Mouse (Mus musculus): ENCODE results near the gene Ripply3.
A peak's percentile ranks its signal among the peaks of the same experiment; 100 is the strongest.

Ripply3 gene

DNA sequence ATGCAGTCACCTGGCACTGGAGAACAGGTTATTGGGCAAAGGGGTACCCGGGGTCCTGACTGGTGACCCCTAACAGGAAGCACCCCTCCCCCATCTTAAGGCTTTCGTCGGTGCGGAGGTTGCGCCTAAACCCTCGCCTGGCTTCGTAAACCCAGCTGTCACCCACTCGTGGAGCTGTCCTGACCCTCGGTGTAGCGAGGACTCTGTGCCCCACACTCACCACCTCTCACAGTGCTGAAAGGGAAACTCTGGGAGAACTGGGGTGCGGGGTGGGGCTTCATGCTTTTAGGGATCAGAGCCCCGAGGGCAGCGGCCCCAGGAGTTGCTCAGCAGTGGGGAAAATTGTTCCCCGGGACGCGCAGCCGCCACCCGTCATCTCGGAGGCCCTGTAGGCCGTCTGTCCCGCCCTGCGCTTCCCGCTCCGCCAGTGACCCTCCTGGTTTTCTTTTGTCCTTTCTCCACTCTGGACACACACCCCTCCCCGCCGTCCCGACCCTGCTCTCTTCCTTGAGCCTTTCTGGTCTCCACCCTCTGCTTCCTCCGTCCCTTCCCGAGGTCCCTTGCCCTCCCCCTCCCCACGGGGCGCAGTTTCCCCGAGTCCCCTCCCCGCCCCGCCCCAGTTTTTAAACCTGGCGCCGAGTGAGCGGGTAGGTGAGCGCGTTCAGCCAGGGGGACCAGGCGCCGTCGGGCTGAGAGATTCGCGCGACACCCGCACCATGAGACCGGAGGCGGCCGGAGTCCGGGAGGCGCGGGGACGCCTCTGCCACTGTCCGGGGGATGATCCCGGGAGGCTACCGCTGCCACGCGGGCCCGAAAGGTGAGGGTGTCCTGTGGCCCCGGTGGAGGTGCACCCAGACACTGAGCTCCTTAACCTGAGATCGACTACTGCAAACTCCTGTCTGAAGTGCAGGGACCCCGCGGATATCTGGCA, at the start of gene Ripply3:
Ripply3 (plus strand) TSS at position 640 of the 931 bp plus-strand sequence.
- DNase-seq (ENCODE audit: low read depth, low spot score): no peak

DNA sequence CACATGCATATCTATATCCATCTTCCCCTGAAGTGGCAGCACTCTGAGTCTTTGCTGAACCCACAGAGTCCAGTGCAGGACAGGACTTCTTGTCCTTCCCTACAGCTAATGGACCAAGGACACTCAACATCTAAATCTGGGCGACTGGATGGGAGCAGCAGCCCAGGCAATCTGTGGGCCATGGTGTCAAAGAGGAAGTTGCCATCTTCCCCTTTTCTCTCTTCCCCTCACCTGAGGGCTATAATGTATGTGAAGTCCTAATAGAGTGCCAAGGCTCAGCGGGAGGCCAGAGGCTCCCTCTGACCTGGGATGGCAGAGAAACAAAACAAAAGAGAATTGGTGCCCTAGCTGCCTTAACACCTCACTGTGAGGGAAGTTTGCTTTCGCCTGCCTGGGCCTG, 44.2 kb upstream of the Ripply3 start:
- DNase-seq (ENCODE audit: low read depth, low spot score): no peak

DNA sequence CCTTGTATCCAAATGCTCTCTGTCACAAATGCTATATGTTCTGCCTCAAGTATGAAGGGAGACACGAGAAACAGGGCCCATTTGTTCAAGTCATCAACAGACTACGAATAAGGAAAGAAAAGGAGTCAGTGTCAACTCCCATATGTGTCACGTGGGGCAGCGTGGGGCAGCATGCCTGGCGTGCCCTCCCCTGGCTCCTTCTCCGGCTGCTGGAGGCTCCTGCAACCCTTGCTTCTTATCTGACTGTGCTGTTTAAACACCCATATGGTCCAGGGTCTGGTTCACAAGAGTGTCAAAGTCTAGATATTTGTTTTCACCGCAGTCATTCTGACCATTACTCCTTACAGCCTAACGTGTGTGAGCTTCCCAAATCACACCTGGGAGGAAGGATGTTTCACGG, 40.4 kb upstream of the Ripply3 start:
- DNase-seq (ENCODE audit: low read depth, low spot score): no peak

DNA sequence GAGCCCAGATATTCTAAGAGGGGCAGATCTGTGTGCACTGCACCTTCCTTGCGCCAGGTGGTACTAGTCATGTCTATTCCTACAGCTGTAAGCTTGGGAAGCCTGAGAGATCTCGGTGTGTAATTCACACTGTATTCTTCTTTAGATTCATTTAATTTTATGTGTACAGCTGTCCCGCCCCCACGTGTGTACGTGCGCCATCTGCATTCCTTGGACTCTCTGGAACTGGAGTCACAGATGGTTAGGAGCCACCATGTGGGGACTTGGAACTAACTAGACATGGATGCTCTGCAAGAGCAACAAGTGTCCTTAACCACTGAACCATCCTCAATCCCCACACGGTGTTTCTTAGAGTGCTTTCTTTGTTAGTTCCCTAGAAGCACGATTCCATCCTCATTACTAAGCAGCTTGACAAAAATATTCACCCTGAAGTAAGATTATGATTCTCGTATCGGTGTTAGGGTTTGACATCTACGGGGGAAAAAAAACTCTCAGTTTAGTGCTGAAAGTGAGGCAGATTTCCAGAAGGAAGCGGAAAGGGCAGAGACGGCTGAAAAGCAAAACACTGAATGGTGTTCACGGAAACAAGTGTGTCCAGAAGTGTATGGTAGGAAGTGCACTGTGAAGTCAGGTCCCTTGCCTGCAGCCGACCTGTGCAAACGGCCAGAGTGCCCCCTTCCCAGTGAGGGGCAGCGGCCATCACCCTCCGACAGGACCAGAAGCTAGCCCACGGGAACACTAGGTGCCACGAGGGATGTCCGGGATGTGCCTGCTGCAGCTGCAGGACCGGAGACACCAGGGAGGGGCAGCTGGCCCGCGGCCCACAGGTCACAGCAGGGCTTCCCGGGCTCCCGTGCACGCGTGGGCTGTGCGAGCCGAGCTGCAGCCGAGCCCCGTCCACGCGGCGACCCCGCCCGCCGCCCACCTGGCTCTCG, 38.8 kb upstream of the Ripply3 start:
- DNase-seq (ENCODE audit: low read depth, low spot score): peak; percentile 45

DNA sequence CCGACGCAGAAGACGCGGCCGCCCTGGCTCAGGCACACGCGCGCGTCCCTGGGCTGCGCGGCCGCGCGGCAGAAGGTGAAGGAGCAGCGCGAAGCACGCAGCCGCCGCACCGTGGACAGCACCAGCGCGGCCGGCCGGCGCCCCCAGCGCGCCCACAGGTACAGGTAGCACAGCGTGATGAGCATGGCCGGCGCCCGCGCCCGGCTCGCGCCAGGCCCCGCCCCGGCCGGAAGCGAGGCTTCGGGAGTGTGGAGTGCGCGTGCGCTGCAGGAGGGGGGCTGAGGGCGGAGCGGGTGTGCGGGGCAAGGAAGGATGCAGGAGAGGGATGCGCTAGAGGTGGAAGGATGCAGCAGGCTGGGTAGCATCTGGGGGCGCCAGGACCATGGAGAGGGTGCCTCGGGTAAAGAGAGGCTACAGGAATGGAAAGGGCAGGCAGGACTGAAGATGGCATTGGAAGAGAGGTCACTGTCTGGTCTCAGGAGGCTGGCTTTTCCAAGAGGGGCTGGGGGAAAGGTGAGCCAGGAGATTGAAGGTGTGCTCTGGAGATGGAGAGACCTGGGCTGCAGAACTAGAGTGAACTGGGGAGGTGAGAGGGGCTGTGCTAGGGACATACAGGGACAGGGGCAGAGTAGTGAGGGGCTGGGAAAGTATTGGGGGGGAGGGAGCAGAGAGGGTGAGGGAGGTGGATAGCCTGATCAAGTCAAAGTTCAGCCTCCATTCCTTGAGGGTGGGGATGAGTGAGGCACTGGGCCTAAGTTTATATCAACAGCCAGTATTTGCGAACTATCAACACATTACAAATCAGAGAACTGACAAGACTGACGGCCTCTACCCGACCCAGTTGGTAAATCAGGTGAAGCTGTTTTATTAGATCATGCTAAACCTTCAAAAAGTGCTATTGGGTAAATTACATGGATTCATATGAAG, 37.9 kb upstream of the Ripply3 start:
- DNase-seq (ENCODE audit: low read depth, low spot score): peak; percentile 64

DNA sequence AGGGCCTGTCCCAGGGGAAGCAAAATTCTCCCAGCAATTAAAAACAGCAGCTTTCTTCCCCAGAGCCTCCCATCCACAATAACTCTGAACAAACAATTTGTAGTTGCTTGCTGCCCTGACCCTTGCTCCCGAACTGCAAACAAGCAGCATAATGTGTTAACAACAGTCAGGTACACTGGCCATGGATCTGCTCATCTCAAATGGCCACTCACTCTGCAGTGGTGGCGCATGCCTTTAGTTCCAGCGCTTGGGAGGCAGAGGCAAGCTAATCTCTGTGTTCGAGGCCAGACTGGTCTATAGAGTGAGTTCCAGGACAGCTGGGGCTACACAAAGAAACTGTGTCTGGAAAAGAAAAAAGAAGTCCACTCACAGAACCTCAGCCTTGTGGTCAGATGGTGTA, 37.1 kb upstream of the Ripply3 start:
- no peak for DNase-seq (ENCODE audit: low read depth, low spot score)

DNA sequence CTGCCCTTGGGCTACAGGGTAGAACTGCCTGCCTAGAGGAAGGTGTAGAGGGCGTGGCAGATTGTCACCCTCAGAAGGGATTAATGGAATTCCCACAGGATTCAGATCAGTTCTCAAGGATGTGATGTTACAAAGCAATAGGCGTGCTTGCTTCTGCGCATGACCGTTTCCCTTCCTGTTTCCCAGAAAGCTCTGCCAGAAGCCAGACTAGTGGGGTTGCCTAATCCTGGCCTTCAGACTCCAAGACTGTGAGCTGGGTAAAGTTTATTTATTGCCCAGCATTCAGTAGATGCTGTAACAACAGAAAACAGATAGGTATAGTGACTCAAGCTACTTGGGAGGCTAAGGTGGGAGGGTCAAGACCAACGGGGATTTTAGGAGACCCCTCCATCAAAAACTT, 30.1 kb upstream of the Ripply3 start:
- DNase-seq (ENCODE audit: low read depth, low spot score): no peak

DNA sequence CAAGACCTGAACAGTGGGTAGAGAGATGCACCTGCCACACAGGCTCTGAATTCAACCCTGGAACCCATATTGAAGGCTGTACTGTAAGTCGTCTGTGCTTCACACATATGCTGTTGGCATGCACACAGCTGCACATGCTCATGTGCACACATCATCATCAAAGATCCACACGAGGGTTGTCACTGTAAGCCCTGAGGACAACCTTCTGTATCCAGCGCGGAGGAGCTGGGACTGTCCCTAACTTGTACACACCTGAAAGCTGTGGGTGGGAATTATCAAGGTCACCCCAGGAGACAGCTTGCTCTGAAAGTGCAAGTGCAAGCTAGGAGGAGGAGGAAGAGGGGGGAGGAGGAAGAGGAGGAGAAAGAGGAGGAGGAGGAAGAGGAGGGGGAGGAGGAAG, 29.0 kb upstream of the Ripply3 start:
- DNase-seq (ENCODE audit: low read depth, low spot score): no peak

DNA sequence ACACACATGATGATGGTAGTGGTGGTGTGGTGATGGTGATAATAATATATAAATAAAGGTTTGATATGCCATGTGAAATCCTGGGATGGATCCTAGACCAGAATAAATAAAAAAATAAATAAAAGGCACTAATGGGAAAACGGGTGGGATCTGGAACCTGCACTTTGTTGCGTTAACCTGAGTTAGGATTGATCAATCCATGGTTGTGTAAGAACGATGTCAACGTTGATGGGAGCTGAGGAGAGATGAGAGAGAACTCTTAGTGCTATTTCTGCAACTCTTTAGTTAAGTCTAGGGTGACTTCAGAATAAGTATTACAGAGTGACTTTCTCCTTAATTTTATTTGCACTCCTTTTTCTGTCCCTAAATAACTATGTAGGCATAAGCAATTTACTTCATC, 27.0 kb upstream of the Ripply3 start:
- no peak for DNase-seq (ENCODE audit: low read depth, low spot score)

DNA sequence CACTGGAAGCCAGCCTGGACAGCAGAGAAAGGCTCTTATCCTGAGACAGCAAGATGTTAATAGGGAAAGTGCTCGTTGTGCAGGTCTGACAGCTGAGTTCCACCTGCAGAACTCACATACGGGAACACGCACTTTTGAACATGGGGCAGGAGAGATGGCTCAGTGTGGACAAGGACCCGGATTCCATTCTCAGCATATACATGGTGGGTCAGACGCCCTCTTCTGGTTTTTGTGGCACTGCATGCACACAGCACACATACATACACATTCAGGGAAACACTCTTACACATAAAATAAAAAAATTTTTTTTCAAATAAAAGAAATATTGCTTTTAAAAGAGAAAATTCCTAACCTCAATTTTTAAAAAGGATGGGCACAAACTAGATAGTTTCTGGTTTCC, 26.5 kb upstream of the Ripply3 start:
- no peak for DNase-seq (ENCODE audit: low read depth, low spot score)

DNA sequence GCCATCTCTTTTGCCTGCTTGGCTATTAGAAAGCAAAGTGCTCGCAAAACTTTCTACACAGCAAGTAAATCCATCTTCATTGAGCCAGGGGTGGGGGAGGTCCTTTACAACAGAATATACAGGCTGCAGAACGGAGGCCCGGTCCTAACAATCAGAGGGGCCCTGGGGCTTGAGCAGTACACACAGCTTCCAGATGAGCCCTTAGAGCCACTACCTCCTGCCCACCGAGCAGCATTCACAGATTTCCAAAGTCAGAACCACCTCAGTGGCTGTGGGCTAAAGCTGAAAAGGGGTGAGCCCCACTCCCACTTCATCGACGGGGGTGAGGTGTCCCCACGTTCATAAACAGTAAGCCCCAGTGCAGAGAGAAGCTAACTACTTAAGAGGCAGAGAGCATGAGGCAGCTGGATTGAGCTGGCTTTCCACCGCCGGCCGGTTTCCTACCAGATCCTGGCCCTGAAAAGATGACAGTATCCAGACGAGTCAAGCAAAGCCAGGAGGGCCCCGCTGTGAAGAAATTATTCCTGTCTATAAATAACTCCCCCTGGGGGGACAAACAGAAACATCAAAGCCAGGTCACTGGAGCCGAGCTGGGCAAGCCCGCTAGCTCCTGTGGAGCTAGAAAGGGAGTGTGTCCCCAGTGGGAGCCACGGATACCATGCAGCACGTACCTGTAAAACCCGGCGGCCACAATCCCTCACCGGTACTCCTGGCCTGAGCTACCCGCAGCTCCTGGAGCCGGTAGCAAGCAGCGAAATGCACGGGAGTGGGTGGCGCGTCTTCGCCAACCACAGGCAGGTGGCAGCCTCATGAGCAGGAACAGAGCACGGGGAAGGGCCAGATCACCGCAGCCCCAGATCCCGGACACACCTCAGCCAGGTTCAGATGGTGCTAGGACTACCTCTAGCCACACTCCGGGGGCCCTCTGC, 25.7 kb upstream of the Ripply3 start:
- DNase-seq (ENCODE audit: low read depth, low spot score): no peak

DNA sequence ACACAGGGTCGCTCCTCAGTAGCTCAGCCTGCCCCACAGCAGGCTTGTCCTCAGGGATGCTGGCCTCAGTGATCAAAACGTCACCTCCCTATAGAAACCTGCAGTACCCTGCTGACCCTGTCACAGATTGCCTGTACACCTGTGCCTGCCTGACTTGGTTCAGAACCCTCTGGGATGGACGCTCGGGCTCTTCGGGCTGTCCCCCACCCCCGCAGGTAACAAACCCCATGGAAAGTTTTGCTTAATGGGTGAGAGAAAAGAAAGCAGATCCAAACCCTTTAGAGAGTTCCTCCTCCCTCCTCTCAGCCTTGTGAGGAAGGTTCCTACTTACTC, 25.1 kb upstream of the Ripply3 start:
- no peak for DNase-seq (ENCODE audit: low read depth, low spot score)

DNA sequence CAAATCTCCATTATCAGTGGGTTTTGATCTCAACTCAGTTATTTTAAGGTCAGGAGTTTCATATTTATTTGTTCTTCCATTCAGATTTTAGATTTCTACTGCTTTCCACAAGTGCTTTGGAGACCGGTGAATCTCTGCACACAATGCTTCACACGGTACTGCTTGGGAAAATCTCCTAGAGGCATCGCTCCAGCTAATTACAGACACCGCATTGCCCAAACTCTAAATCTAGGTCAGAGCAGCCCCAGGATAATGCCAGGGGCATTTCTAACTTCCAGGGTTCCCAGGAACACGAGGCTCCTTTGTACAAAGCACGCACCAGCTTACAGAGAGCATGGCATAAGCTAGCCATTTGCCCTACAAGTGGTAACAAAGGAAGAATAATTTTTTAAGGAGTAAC, 20.7 kb upstream of the Ripply3 start:
- DNase-seq (ENCODE audit: low read depth, low spot score): no peak

DNA sequence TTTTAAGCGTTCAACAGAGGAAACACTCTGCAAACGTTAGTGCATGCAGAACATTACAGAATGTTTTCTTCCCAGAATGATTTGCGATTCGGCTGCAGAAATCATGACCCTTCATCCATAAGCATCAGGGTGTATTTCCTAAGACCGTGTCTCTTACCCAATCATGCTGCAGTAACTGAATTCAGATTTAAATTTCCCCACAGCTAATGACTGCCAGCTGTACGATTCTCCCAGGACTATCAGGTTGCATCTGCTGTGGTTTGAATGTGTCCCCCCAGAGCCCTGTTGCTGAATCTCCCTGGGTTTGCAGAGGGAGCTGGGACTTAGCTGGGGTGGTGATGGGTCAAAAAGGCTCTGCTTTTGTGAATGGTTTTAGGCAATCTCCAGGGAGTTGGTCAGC, 20.3 kb upstream of the Ripply3 start:
- DNase-seq (ENCODE audit: low read depth, low spot score): no peak

DNA sequence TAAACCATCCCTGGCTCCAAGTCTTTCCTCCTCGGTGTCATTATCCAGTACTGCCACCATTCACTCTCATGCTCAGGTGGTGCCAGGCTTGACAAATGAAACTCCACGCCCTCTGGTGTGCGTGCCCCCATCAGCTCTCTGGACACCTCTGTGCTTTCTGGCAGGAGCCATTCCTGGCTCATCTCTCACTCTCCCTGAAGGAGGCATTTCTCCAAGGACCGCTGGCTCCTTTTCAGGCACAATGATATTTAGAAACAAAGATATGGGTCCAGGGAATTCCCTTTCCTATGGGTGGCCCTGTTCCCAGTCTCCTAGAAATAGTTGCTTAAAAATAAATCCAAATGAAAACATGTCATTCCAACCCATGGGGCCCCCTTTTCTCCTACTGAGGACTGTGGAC, 19.2 kb upstream of the Ripply3 start:
- no peak for DNase-seq (ENCODE audit: low read depth, low spot score)

DNA sequence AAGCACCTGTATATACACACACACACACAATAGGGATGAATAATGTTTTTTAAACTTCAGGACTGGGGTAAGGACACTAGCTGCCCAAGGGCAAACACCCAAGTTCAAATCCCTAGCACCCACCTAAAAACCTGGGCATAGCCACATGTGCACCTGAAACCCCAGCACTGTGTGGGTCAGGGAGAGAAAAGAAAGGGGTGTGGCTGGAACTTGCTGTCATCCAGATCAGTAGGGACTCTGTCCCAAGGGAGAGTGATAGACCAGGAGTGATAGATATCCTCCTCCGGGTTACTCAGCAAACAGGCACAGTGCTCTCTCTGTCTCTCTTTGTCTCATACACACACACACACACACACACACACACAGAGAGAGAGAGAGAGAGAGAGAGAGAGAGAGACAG, 16.8 kb upstream of the Ripply3 start:
- DNase-seq (ENCODE audit: low read depth, low spot score): no peak

DNA sequence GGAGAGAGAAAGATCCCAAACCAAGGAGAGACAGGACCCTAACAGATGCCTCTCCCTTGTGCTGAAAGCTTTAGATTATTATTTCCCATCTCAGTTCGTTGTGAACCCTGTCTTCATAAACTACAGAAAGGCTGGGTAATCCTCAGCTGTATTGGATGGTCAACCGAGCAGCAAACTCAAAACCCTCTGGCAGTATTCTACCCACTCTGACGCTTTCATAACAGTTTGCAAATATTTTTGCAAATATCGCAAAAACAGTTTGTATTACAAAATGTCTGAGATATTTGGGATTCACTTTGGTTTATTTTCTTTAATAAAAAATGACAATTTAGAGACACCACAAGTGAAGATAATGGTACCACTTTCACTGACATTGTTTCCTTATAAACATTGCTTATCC, 16.3 kb upstream of the Ripply3 start:
- no peak for DNase-seq (ENCODE audit: low read depth, low spot score)

DNA sequence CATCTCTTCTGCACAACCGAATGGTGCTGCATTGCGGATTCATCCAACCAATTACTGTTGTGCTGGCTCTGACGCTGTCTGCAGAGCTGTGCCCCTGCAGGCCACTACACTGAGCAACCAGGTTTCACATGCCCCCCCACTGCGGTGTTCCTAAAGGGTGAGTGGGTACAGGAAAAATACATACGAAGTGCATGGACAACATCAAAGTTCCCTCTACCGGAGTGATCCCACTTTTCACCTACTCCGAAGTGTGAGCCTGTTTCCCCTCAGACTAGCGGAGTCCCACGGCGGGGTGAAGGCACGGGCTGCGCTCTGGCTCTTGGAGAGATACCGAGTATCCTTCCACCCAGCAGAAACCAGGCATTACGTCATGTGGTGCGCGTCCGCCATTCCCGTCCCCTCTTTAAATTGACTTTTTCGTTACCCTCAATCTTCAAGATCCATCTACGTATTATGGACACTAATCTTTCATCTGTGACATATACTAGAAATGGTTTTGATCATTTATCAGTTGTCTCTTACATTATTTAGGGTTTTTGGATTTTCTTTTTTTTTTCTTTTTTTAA, 15.5 kb upstream of the Ripply3 start:
- peak; percentile 89 for DNase-seq (ENCODE audit: low read depth, low spot score)

DNA sequence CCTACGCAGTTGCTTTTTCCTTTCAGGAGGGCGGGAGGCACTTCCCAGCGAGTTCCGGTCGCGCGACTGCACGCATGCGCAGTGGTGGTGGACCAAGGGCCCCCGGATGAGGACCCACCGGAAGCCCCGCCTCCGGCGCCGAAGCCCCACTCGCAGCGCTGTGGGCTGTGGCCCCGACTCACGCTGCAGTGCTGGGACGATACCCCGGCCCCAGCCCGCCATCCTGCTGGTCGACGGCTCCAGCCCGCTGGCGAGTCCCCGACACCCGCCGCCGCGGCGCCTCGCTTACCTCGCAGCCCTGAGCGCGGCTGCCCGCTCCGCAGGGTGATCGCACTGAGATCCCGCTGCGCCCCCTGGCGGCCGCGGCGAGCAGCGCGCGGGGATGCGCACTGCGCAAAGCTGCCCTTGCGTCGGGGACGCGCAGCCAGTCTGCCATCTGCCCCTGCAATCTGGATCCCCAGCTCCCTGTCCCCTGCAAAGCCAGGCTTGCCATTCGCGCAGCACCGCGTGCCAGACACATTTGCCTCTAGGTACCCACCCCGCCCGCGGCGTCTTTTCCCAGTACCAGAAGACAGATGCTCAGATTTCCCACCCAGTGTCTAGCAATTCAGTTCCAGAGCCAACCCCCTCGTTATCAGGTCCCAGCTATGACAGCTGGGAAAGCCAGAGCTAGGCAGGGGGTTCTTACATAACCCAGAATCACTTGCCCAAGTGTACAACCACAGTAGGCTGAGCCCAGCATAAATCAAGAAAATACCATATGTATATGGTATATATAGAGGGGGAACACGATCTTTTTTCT, 14.8 kb upstream of the Ripply3 start, which contains the start of gene Hlcs:
Hlcs (minus strand) TSS at position 343 of the 802 bp plus-strand sequence.
- DNase-seq (ENCODE audit: low read depth, low spot score): peak; percentile 94

All from brain, embryonic 18.5 days (tissue).